ENCODE assay signal across 17 mouse cellular contexts in the genomic region with DNA sequence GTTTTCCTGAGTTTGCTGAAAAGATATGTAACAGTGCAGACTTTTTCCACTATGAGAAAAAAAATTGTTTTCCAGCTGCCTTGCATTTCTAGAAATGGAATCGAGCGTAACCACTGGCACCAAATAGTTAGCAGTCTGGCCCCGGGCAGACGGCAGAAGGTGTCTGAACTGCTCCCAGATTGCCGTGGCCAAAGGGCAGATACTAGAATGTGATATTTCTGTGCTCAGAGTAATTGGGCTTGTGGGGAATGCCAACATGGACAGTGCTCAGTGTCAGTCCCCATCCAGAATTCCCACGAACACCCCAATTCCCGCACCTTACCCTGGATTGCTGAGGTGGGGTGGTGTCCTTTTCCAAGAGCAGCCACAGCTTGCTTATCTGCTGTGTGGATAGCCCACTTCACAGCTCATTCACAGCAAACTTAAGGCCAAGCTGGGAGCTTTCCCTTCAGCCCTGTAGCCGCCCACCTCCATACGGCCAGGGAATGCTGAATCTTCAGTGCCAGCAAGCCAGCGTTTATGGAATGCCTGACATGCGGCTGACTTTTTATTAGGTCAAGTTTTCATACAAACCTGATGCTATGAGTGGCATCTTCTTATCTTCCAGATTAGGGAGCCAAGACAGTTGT.
DNase-seq lines count a peak whose midpoint lies in the region; ATAC-seq lines count a peak whose summit lies in the region.
"Had no signal": no experiment of that assay in that cellular context is flagged by ENCODE, and none has a peak within 500 bp of the region (broad histone marks: within the 10 kb centered on the region; RNA-seq: fewer than 3 reads in every experiment).

No protein-coding gene starts in this region.

- DNase-seq in cerebellum, postnatal 25 days = peak; percentile 8 to 27
- no peak for DNase-seq in cerebellum, adult 9-11 months
- no peak for DNase-seq in heart, adult 8-10 months (ENCODE audit: low spot score)
- peak; percentile 36 to 43 for DNase-seq in left cerebral cortex, postnatal 36 days (ENCODE audit: low spot score in 2 of 2)
- no peak for DNase-seq in left cerebral cortex, adult 11 months (ENCODE audit: low spot score)
- peak; percentile 12 for DNase-seq in adipocyte (ENCODE audit: low spot score)
- DNase-seq: adrenal gland, postnatal 14 days; thymus, postnatal 14 days had no signal

- H3K4me3 ChIP-seq in heart, embryonic 15.5 days = no peak overlapping the region
- H3K4me3 ChIP-seq: hindbrain, embryonic 13.5 days; intestine, embryonic 15.5 days; limb, embryonic 12.5 days; midbrain, embryonic 15.5 days had no signal

- peaks cover 36% of the 10 kb centered on the region for H3K27me3 ChIP-seq in heart, embryonic 15.5 days
- H3K27me3 ChIP-seq: hindbrain, embryonic 13.5 days; intestine, embryonic 15.5 days; midbrain, embryonic 15.5 days had no signal

- intact Hi-C loops in left cerebral cortex, postnatal 36 days (cut with DNase I) = loop anchor here (10.0 kb wide), 1 partner anchor 546 kb away; no protein-coding TSS in a partner anchor

- no peak overlapping the region for H3K27ac ChIP-seq in heart, embryonic 15.5 days
- H3K27ac ChIP-seq: hindbrain, embryonic 13.5 days; intestine, embryonic 15.5 days; limb, embryonic 12.5 days; liver, embryonic 14.5 days; midbrain, embryonic 15.5 days had no signal

- no peaks in the 10 kb centered on the region for H3K36me3 ChIP-seq in heart, embryonic 15.5 days
- H3K36me3 ChIP-seq: hindbrain, embryonic 13.5 days; intestine, embryonic 15.5 days; limb, embryonic 12.5 days; midbrain, embryonic 15.5 days had no signal

- H3K9me3 ChIP-seq in heart, embryonic 15.5 days (replicated peaks) = no peaks in the 10 kb centered on the region
- H3K9me3 ChIP-seq: hindbrain, embryonic 13.5 days; intestine, embryonic 15.5 days; limb, embryonic 12.5 days; midbrain, embryonic 15.5 days had no signal

- no peak for ATAC-seq in heart, embryonic 15.5 days (replicated peaks; ENCODE audit: insufficient number of reproducible peaks, insufficient read depth, low FRiP score, low read depth)
- ATAC-seq in inflammation-experienced regulatory T-cells, adult 6 months = no peak
- ATAC-seq: forebrain, embryonic 14.5 days; intestine, embryonic 15.5 days; lung, postnatal 0 days; midbrain, embryonic 15.5 days had no signal

- 0 out of 2 replicates have a peak overlapping the region, but pooled peaks have one; percentile 7 for H3K4me2 ChIP-seq in heart, embryonic 15.5 days
- H3K4me2 ChIP-seq: hindbrain, embryonic 13.5 days; intestine, embryonic 15.5 days; limb, embryonic 12.5 days; midbrain, embryonic 15.5 days had no signal

- no peak overlapping the region for H3K9ac ChIP-seq in heart, embryonic 15.5 days
- H3K9ac ChIP-seq: hindbrain, embryonic 13.5 days; intestine, embryonic 15.5 days; limb, embryonic 12.5 days; liver, embryonic 14.5 days; midbrain, embryonic 15.5 days had no signal

- 34% methylated on average over 11 of the region's 11 CpGs for WGBS in heart, embryonic 15.5 days

- peaks cover 13% of the 10 kb centered on the region for H3K4me1 ChIP-seq in heart, embryonic 15.5 days (replicated peaks)

Comparison
In these comparisons a context has a peak if more than half of its experiments do, and no peak if none do; other contexts are left out.
1. DNase-seq: peak in cerebellum, postnatal 25 days (2 of 2), left cerebral cortex, postnatal 36 days (2 of 2) and adipocyte (single experiment); none in cerebellum, adult 9-11 months (single experiment), heart, adult 8-10 months (single experiment) and left cerebral cortex, adult 11 months (single experiment).